Mouse (Mus musculus) liver, embryonic 14.5 days (tissue): ENCODE data around the gene Gm11034. TPM values are rescaled to one million over a fixed set of nuclear protein-coding genes. Genes with fewer than 3 reads are reported as not detected.

Source experiments
- ATAC-seq: fragments of 200-750 bp; cut with Nextera tagmentation; 2 replicates; pipeline ENCODE4 v1.8.0; 2017; ENCODE audit warnings: moderate number of reproducible peaks, mild to moderate bottlenecking, moderate library complexity; ENCODE audit not compliant: insufficient read depth
- DNase-seq, 3 experiments: peaks; one replicate each; pipeline ENCODE4 v3.0.0-alpha.2; 2012 to 2013; ENCODE audit warnings: low read depth in 3 of 3, low spot score in 3 of 3
- H3K27ac ChIP-seq: fragments of 300-500 bp; sonication (generic); 2 replicates; pipeline ENCODE4 v1.5.1; 2014; ENCODE audit warnings: moderate library complexity, mild to moderate bottlenecking, control low read depth, inconsistent platforms
- H3K27me3 ChIP-seq: fragments of 300-500 bp; sonication (generic); 2 replicates; pipeline ENCODE4 v1.6.1; 2014; ENCODE audit warnings: mild to moderate bottlenecking, low read length, moderate library complexity; ENCODE audit not compliant: control insufficient read depth, insufficient read depth
- H3K36me3 ChIP-seq: fragments of 300-500 bp; sonication (generic); replicated peaks from 2 replicates; pipeline ENCODE4 v1.6.1; 2014; ENCODE audit warnings: low read depth; ENCODE audit not compliant: control insufficient read depth, insufficient read depth
- H3K4me1 ChIP-seq, 2 experiments: fragments of 200-500 bp in 1 of 2; fragments of 300-500 bp in 1 of 2; sonication (generic) in 1 of 2; replicated peaks; 2 replicates each; pipeline ENCODE4 v1.6.1; 2012 to 2014; ENCODE audit warnings: antibody characterized with exemption in 1 of 2, inconsistent platforms in 1 of 2, low read length in 1 of 2; ENCODE audit not compliant: control insufficient read depth in 2 of 2, insufficient read depth in 2 of 2
- H3K4me2 ChIP-seq: fragments of 300-500 bp; sonication (generic); 2 replicates; pipeline ENCODE4 v1.6.1; 2014; ENCODE audit warnings: low read depth, mild to moderate bottlenecking, control low read depth, moderate library complexity
- H3K4me3 ChIP-seq, 2 experiments: fragments of 200-500 bp in 1 of 2; fragments of 300-500 bp in 1 of 2; sonication (generic) in 1 of 2; 2 replicates each; pipeline ENCODE4 v1.5.1; 2012 to 2014; ENCODE audit warnings: low read depth in 2 of 2, low read length in 2 of 2, mild to moderate bottlenecking in 2 of 2, control low read depth in 1 of 2, inconsistent platforms in 1 of 2, moderate library complexity in 1 of 2; ENCODE audit not compliant: insufficient read depth in 1 of 2
- H3K9ac ChIP-seq: fragments of 300-500 bp; sonication (generic); replicated peaks from 2 replicates; pipeline ENCODE4 v1.6.1; 2014; ENCODE audit warnings: mild to moderate bottlenecking, control low read depth, moderate library complexity
- H3K9me3 ChIP-seq: fragments of 300-500 bp; sonication (generic); 2 replicates; pipeline ENCODE4 v1.6.1; 2016; ENCODE audit warnings: low read length, mixed read lengths; ENCODE audit not compliant: control insufficient read depth
- CTCF ChIP-seq: IDR thresholded peaks from 2 replicates; pipeline ENCODE4 v1.5.1; 2016; ENCODE audit warnings: antibody characterized with exemption, low read depth, control low read depth
- EP300 ChIP-seq: IDR thresholded peaks from 2 replicates; pipeline ENCODE4 v1.6.1; 2016; ENCODE audit warnings: antibody characterized with exemption, low read depth
- WGBS: fragments of 180-500 bp; shearing (Covaris S2); extraction: QIAGEN DNeasy Blood & Tissue Kit; methylation state at CpG from one replicate; pipeline ENCODE4 v1.1.7; 2014; ENCODE audit not compliant: insufficient replicate concordance; 5-methylcytosine and 5-hydroxymethylcytosine counted together
- polyA plus RNA-seq, 2 experiments: library from polyadenylated mRNA; depleted of rRNA in 1 of 2; stranded (reverse) in 1 of 2; unstranded in 1 of 2; fragments of >200 nt; fragmentation: Nextera tagmentation in 1 of 2; extraction: Ambion mirVana in 1 of 2; gene quantifications; 2 replicates each; pipeline versions ENCODE4 v1.2.1 to v1.2.3; 2012 to 2014

Gene Gm11034
- polyA plus RNA-seq, 2 experiments, result not detected

GRCm38 (mm10) chr8:72183554-72184202 is 29.8 kb downstream of the Gm11034 start:
- DNase-seq (peak in 1 of 3 experiments; percentile 23), ATAC-seq (no peak; the same call in 1 of the 2 replicates)

GRCm38 (mm10) chr8:72177346-72177925 is 36.0 kb downstream of the Gm11034 start:
- no peak overlapping the region for H3K27ac ChIP-seq
- TF ChIP-seq CTCF (peak; percentile 86), EP300 (no peak)
- 58% methylated on average over 5 of the region's 5 CpGs for WGBS
- no peak overlapping the region for H3K4me3 ChIP-seq
- ATAC-seq (peak; percentile 22; the same call in 1 of the 2 replicates), DNase-seq (peak in 1 of 3 experiments; percentile 38)
- no peaks in the 10 kb centered on the region for H3K4me1 ChIP-seq
- no peak overlapping the region for H3K4me2 ChIP-seq
- H3K27me3 ChIP-seq, result no peaks in the 10 kb centered on the region
- H3K9ac ChIP-seq, result no peak overlapping the region
- peaks cover 61% of the 10 kb centered on the region for H3K36me3 ChIP-seq
- no peaks in the 10 kb centered on the region for H3K9me3 ChIP-seq

More at GRCm38 (mm10) chr8:72183554-72184202, 29.8 kb downstream of the Gm11034 start:
- no peaks in the 10 kb centered on the region for H3K27me3 ChIP-seq
- no peak overlapping the region for H3K27ac ChIP-seq
- H3K36me3 ChIP-seq, result peaks cover 10% of the 10 kb centered on the region
- no peak overlapping the region for H3K4me3 ChIP-seq
- H3K4me2 ChIP-seq, result no peak overlapping the region
- H3K9me3 ChIP-seq, result no peaks in the 10 kb centered on the region
- no peak overlapping the region for H3K9ac ChIP-seq
- TF ChIP-seq EP300 (no peak), CTCF (no peak)
- 38% methylated on average over 2 of the region's 2 CpGs for WGBS
- no peaks in the 10 kb centered on the region for H3K4me1 ChIP-seq

GRCm38 (mm10) chr8:72169681-72170249 is 43.7 kb downstream of the Gm11034 start:
- Histone ChIP-seq H3K27me3 (no peaks in the 10 kb centered on the region), H3K36me3 (peaks cover 60% of the 10 kb centered on the region), H3K9ac (no peak overlapping the region), H3K27ac (no peak overlapping the region), H3K4me1 (peaks cover 0 to 10% of the 10 kb centered on the region in 2 experiments; a peak in 1 of 4 replicates), H3K4me3 (no peak overlapping the region), H3K9me3 (no peaks in the 10 kb centered on the region), H3K4me2 (no peak overlapping the region)
- no peak for DNase-seq
- ATAC-seq, result peak; percentile 26
- no peak for TF ChIP-seq CTCF
- no peak for TF ChIP-seq EP300
- 72% methylated on average over 3 of the region's 3 CpGs for WGBS

DNA sequence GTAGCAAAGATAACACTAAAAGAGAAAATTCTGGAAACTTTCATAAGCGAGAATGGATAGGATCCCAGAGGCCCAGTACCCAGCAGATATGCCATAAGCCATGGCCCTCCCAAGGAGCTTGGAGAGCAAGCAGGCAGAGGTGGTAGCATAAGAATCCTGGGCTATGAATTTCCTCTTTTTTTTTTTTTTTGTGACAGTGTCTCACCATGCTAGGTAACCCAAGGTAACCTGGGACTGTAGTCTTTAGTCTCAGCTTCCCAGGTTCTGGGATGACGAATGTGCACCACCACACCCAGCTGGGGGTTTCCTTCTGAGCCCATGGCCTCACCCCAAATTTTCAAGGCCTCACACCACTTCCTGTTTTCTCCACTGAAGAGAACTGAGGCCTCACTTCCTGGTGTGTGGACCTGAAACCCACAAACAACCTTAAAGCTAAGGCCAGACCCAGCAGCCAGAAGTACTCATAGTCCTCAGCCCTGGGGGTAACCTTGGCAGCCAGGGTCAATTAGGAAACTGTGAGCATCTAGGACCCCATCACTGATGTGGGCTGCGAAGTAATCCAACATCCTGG is 44.3 kb downstream of the Gm11034 start:
- H3K9ac ChIP-seq, result no peak overlapping the region
- H3K4me2 ChIP-seq, result no peak overlapping the region
- TF ChIP-seq EP300 (no peak), CTCF (no peak)
- ATAC-seq, result no peak
- no peaks in the 10 kb centered on the region for H3K27me3 ChIP-seq
- H3K9me3 ChIP-seq, result no peaks in the 10 kb centered on the region
- peaks cover 57% of the 10 kb centered on the region for H3K36me3 ChIP-seq
- H3K4me1 ChIP-seq, result peaks cover 0 to 10% of the 10 kb centered on the region in 2 experiments; a peak in 1 of 4 replicates
- no peak for DNase-seq
- 45% methylated on average over 3 of the region's 3 CpGs for WGBS
- H3K27ac ChIP-seq, result no peak overlapping the region
- H3K4me3 ChIP-seq, result no peak overlapping the region

Other genes starting within 250 kb of the Gm11034 start
- gene Cyp4f18, start 204.0 kb downstream of the Gm11034 start, polyA plus RNA-seq (2012; rRNA removed), result 1.4 TPM in 2 replicates
- 1.1 and 2.1 TPM in 2 replicates for gene Cyp4f18, start 204.0 kb downstream of the Gm11034 start, polyA plus RNA-seq (2014; fragmentation: Nextera tagmentation; extraction: Ambion mirVana)
- gene Olfr372, start 172.4 kb downstream of the Gm11034 start, polyA plus RNA-seq (2012; rRNA removed), result not detected in 2 replicates
- gene Olfr372, start 172.4 kb downstream of the Gm11034 start, polyA plus RNA-seq (2014; fragmentation: Nextera tagmentation; extraction: Ambion mirVana), result not detected in 2 replicates
- gene Olfr373, start 130.5 kb downstream of the Gm11034 start, polyA plus RNA-seq (2012; rRNA removed), result not detected in 2 replicates
- not detected in 2 replicates for gene Olfr373, start 130.5 kb downstream of the Gm11034 start, polyA plus RNA-seq (2014; fragmentation: Nextera tagmentation; extraction: Ambion mirVana)
- not detected in 2 replicates for gene Olfr374, start 106.6 kb downstream of the Gm11034 start, polyA plus RNA-seq (2012; rRNA removed)
- not detected in 2 replicates for gene Olfr374, start 106.6 kb downstream of the Gm11034 start, polyA plus RNA-seq (2014; fragmentation: Nextera tagmentation; extraction: Ambion mirVana)
- gene Tpm4, start 78.7 kb downstream of the Gm11034 start, polyA plus RNA-seq (2012; rRNA removed), result 28.7 and 49.0 TPM in 2 replicates
- gene Tpm4, start 78.7 kb downstream of the Gm11034 start, polyA plus RNA-seq (2014; fragmentation: Nextera tagmentation; extraction: Ambion mirVana), result 69.2 and 76.4 TPM in 2 replicates
- 18.3 and 59.7 TPM in 2 replicates for gene Rab8a, start 52.4 kb downstream of the Gm11034 start, polyA plus RNA-seq (2012; rRNA removed)
- gene Rab8a, start 52.4 kb downstream of the Gm11034 start, polyA plus RNA-seq (2014; fragmentation: Nextera tagmentation; extraction: Ambion mirVana), result 50.7 and 54.6 TPM in 2 replicates
- gene Hsh2d, start 24.0 kb downstream of the Gm11034 start, polyA plus RNA-seq (2012; rRNA removed), result 0.15 and 0.18 TPM in 2 replicates
- 0.11 and 0.37 TPM in 2 replicates for gene Hsh2d, start 24.0 kb downstream of the Gm11034 start, polyA plus RNA-seq (2014; fragmentation: Nextera tagmentation; extraction: Ambion mirVana)
- gene Cib3, start 799 bp downstream of the Gm11034 start, polyA plus RNA-seq (2012; rRNA removed), result not detected in 2 replicates
- gene Cib3, start 799 bp downstream of the Gm11034 start, polyA plus RNA-seq (2014; fragmentation: Nextera tagmentation; extraction: Ambion mirVana), result 0.24 TPM in 1 of 2 replicates, not detected in the other
- 22.9 and 28.2 TPM in 2 replicates for gene Fam32a, start 6.1 kb upstream of the Gm11034 start, polyA plus RNA-seq (2012; rRNA removed)
- 32.6 and 34.3 TPM in 2 replicates for gene Fam32a, start 6.1 kb upstream of the Gm11034 start, polyA plus RNA-seq (2014; fragmentation: Nextera tagmentation; extraction: Ambion mirVana)
- 35.0 and 38.8 TPM in 2 replicates for gene Ap1m1, start 26.4 kb upstream of the Gm11034 start, polyA plus RNA-seq (2012; rRNA removed)
- 46.7 and 52.5 TPM in 2 replicates for gene Ap1m1, start 26.4 kb upstream of the Gm11034 start, polyA plus RNA-seq (2014; fragmentation: Nextera tagmentation; extraction: Ambion mirVana)
- gene Gm10282, start 91.6 kb upstream of the Gm11034 start, polyA plus RNA-seq (2012; rRNA removed), result 0.83 and 7.4 TPM in 2 replicates
- gene Gm10282, start 91.6 kb upstream of the Gm11034 start, polyA plus RNA-seq (2014; fragmentation: Nextera tagmentation; extraction: Ambion mirVana), result 7.3 and 8.0 TPM in 2 replicates
- 2.9 and 3.4 TPM in 2 replicates for gene Klf2, start 105.4 kb upstream of the Gm11034 start, polyA plus RNA-seq (2012; rRNA removed)
- 2.0 and 2.6 TPM in 2 replicates for gene Klf2, start 105.4 kb upstream of the Gm11034 start, polyA plus RNA-seq (2014; fragmentation: Nextera tagmentation; extraction: Ambion mirVana)
- gene Eps15l1, start 207.8 kb upstream of the Gm11034 start, polyA plus RNA-seq (2012; rRNA removed), result 19.6 and 21.1 TPM in 2 replicates
- gene Eps15l1, start 207.8 kb upstream of the Gm11034 start, polyA plus RNA-seq (2014; fragmentation: Nextera tagmentation; extraction: Ambion mirVana), result 16.9 and 17.7 TPM in 2 replicates
- 0.09 and 0.21 TPM in 2 replicates for gene Calr3, start 230.2 kb upstream of the Gm11034 start, polyA plus RNA-seq (2012; rRNA removed)
- 0.53 and 0.83 TPM in 2 replicates for gene Calr3, start 230.2 kb upstream of the Gm11034 start, polyA plus RNA-seq (2014; fragmentation: Nextera tagmentation; extraction: Ambion mirVana)
- gene 1700030K09Rik, start 230.2 kb upstream of the Gm11034 start, polyA plus RNA-seq (2012; rRNA removed), result 1.8 and 3.2 TPM in 2 replicates
- 2.2 and 2.4 TPM in 2 replicates for gene 1700030K09Rik, start 230.2 kb upstream of the Gm11034 start, polyA plus RNA-seq (2014; fragmentation: Nextera tagmentation; extraction: Ambion mirVana)